In the genomic region with DNA sequence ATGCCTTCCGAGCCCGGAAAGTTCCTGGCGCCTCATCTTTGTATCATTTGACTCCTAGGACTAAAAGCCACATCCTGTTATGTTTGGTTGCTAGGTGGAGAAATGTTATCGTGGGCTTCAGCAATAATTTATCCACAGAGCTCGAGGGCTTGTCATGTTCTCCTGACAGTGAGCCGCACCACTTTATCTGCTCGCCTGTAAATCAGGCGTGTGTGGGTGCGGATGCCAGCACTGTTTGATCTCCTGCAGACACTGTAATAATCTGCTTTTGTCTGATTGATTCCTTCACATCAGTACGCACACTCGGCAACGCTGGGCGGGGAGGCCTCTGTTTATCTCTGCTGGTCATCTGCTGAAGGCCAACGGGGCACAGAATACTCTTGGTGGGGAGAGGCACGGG, we compare ENCODE assay signal across 11 mouse cellular contexts.
A peak's percentile ranks its signal among the peaks of the same experiment; 100 is the strongest.
DNase-seq lines count a peak whose midpoint lies in the region; ATAC-seq and TF ChIP-seq lines count a peak whose summit lies in the region.
"Had no signal": no experiment of that assay in that cellular context is flagged by ENCODE, and none has a peak within 500 bp of the region (broad histone marks: within the 10 kb centered on the region; RNA-seq: fewer than 3 reads in every experiment).

No protein-coding gene starts in this region.

- H3K27me3 ChIP-seq in heart, embryonic 16.5 days (ENCODE audit: control insufficient read depth, insufficient read depth, low read length), result peaks cover 5% of the 10 kb centered on the region; the same call in 1 of the 2 replicates
- H3K27me3 ChIP-seq in heart, embryonic 10.5 days (ENCODE audit: insufficient read depth, poor library complexity, severe bottlenecking), result 0 out of 2 replicates have a peak, but pooled peaks cover 11% of the 10 kb centered on the region
- no peaks in the 10 kb centered on the region for H3K27me3 ChIP-seq in neural tube, embryonic 11.5 days (ENCODE audit: control insufficient read depth, insufficient read depth, low read length)
- H3K27me3 ChIP-seq in kidney, postnatal 0 days (ENCODE audit: insufficient read depth, low read length), result no peaks in the 10 kb centered on the region
- H3K27me3 ChIP-seq in stomach, postnatal 0 days (ENCODE audit: control insufficient read depth, insufficient read depth, low read length), result no peaks in the 10 kb centered on the region
- H3K27me3 ChIP-seq: embryonic facial prominence, embryonic 15.5 days had no signal

- 24% methylated on average over 15 of the region's 15 CpGs for WGBS in heart, embryonic 16.5 days
- WGBS in heart, embryonic 10.5 days, result 39% methylated on average over 15 of the region's 15 CpGs
- WGBS in neural tube, embryonic 11.5 days, result 57% methylated on average over 15 of the region's 15 CpGs
- WGBS in kidney, postnatal 0 days, result 10% methylated on average over 15 of the region's 15 CpGs
- 23% methylated on average over 15 of the region's 15 CpGs for WGBS in stomach, postnatal 0 days

- H3K36me3 ChIP-seq in heart, embryonic 16.5 days (ENCODE audit: control insufficient read depth, insufficient read depth), result no peaks in the 10 kb centered on the region
- no peaks in the 10 kb centered on the region for H3K36me3 ChIP-seq in heart, embryonic 10.5 days
- no peaks in the 10 kb centered on the region for H3K36me3 ChIP-seq in neural tube, embryonic 11.5 days (ENCODE audit: control insufficient read depth, insufficient read depth, low read length)
- no peaks in the 10 kb centered on the region for H3K36me3 ChIP-seq in kidney, postnatal 0 days (ENCODE audit: insufficient read depth, low read length)
- no peaks in the 10 kb centered on the region for H3K36me3 ChIP-seq in stomach, postnatal 0 days (ENCODE audit: control insufficient read depth, insufficient read depth, low read length)
- H3K36me3 ChIP-seq: embryonic facial prominence, embryonic 15.5 days had no signal

- no peak for TF ChIP-seq CTCF in kidney, postnatal 0 days (IDR thresholded peaks at IDR 0.05; ENCODE audit: low read depth)
- no peak for TF ChIP-seq CTCF in stomach, postnatal 0 days (IDR thresholded peaks at IDR 0.05; ENCODE audit: low read depth)

- H3K4me1 ChIP-seq in heart, embryonic 16.5 days (ENCODE audit: control insufficient read depth, insufficient read depth, low read length), result peaks cover 5% of the 10 kb centered on the region
- H3K4me1 ChIP-seq in heart, embryonic 10.5 days, result peaks cover 13% of the 10 kb centered on the region
- peaks cover 5% of the 10 kb centered on the region; the same call in 1 of the 2 replicates for H3K4me1 ChIP-seq in neural tube, embryonic 11.5 days (ENCODE audit: control insufficient read depth, insufficient read depth, low read length)
- peaks cover 6% of the 10 kb centered on the region; the same call in 1 of the 2 replicates for H3K4me1 ChIP-seq in kidney, postnatal 0 days (replicated peaks; ENCODE audit: insufficient read depth, low read length)
- no peaks in the 10 kb centered on the region for H3K4me1 ChIP-seq in stomach, postnatal 0 days (replicated peaks; ENCODE audit: control insufficient read depth, insufficient read depth)
- H3K4me1 ChIP-seq: embryonic facial prominence, embryonic 15.5 days had no signal

- H3K4me2 ChIP-seq in heart, embryonic 16.5 days (ENCODE audit: low read depth, low read length), result peak overlapping the region; percentile 25; the same call in 1 of the 2 replicates
- H3K4me2 ChIP-seq in neural tube, embryonic 11.5 days (ENCODE audit: low read depth), result no peak overlapping the region
- H3K4me2 ChIP-seq in kidney, postnatal 0 days (ENCODE audit: low read length), result no peak overlapping the region
- no peak overlapping the region for H3K4me2 ChIP-seq in stomach, postnatal 0 days (replicated peaks; ENCODE audit: low read depth)
- H3K4me2 ChIP-seq: embryonic facial prominence, embryonic 15.5 days had no signal

- no peak overlapping the region for H3K27ac ChIP-seq in heart, embryonic 16.5 days (ENCODE audit: low read length)
- no peak overlapping the region for H3K27ac ChIP-seq in heart, embryonic 10.5 days
- 0 out of 2 replicates have a peak overlapping the region, but pooled peaks have one; percentile 34 for H3K27ac ChIP-seq in neural tube, embryonic 11.5 days (ENCODE audit: low read depth, low read length)
- no peak overlapping the region for H3K27ac ChIP-seq in kidney, postnatal 0 days
- no peak overlapping the region for H3K27ac ChIP-seq in stomach, postnatal 0 days (replicated peaks)
- H3K27ac ChIP-seq: embryonic facial prominence, embryonic 15.5 days had no signal

- DNase-seq in heart, embryonic 10.5 days (ENCODE audit: low spot score), result no peak
- DNase-seq in neural tube, embryonic 11.5 days (ENCODE audit: low spot score), result no peak
- no peak for DNase-seq in neural tube, embryonic 10.5 days (ENCODE audit: extremely low spot score, low spot score)
- DNase-seq in kidney, postnatal 0 days (ENCODE audit: low spot score), result peak; percentile 66
- peak; percentile 31 for DNase-seq in stomach, postnatal 0 days (ENCODE audit: low spot score)
- DNase-seq in spleen, postnatal 36 days (ENCODE audit: low spot score in 2 of 2), result no peak
- DNase-seq: cerebellum, adult 18-20 months; heart, postnatal 36 days; thymus, adult 2 months had no signal

- TF ChIP-seq EP300 in stomach, postnatal 0 days (optimal IDR thresholded peaks at IDR 0.05), result no peak

- no peak for ATAC-seq in heart, embryonic 16.5 days (replicated peaks; ENCODE audit: extremely low read depth, insufficient read depth, low FRiP score)
- ATAC-seq in neural tube, embryonic 11.5 days (ENCODE audit: insufficient read depth, low FRiP score, low TSS enrichment), result no peak
- no peak for ATAC-seq in kidney, postnatal 0 days (replicated peaks; ENCODE audit: low FRiP score, low read depth)
- peak; percentile 57; the same call in 1 of the 2 replicates for ATAC-seq in stomach, postnatal 0 days (ENCODE audit: low FRiP score, low TSS enrichment)

- H3K9ac ChIP-seq in heart, embryonic 16.5 days (ENCODE audit: low read length), result no peak overlapping the region
- no peak overlapping the region for H3K9ac ChIP-seq in neural tube, embryonic 11.5 days (ENCODE audit: low read length)
- H3K9ac ChIP-seq in kidney, postnatal 0 days (ENCODE audit: low read depth, low read length), result no peak overlapping the region
- no peak overlapping the region for H3K9ac ChIP-seq in stomach, postnatal 0 days (ENCODE audit: low read length)
- H3K9ac ChIP-seq: embryonic facial prominence, embryonic 15.5 days had no signal

- no peak overlapping the region for H3K4me3 ChIP-seq in heart, embryonic 16.5 days (ENCODE audit: low read length)
- no peak overlapping the region for H3K4me3 ChIP-seq in heart, embryonic 10.5 days
- no peak overlapping the region for H3K4me3 ChIP-seq in neural tube, embryonic 11.5 days (ENCODE audit: low read depth, low read length)
- H3K4me3 ChIP-seq in kidney, postnatal 0 days (replicated peaks; ENCODE audit: low read depth, low read length), result no peak overlapping the region
- no peak overlapping the region for H3K4me3 ChIP-seq in stomach, postnatal 0 days (ENCODE audit: low read depth, low read length)
- H3K4me3 ChIP-seq: embryonic facial prominence, embryonic 15.5 days had no signal

- no peaks in the 10 kb centered on the region for H3K9me3 ChIP-seq in heart, embryonic 16.5 days (replicated peaks; ENCODE audit: control insufficient read depth, low read length)
- H3K9me3 ChIP-seq in heart, embryonic 10.5 days, result no peaks in the 10 kb centered on the region
- no peaks in the 10 kb centered on the region; the same call in 1 of the 2 replicates for H3K9me3 ChIP-seq in neural tube, embryonic 11.5 days (ENCODE audit: control insufficient read depth, low read length)
- H3K9me3 ChIP-seq in kidney, postnatal 0 days (replicated peaks; ENCODE audit: low read length), result no peaks in the 10 kb centered on the region
- H3K9me3 ChIP-seq in stomach, postnatal 0 days (ENCODE audit: control insufficient read depth, low read length), result no peaks in the 10 kb centered on the region
- H3K9me3 ChIP-seq: embryonic facial prominence, embryonic 15.5 days had no signal

Comparison
In these comparisons a context has a peak if more than half of its experiments do, and no peak if none do; other contexts are left out.
1. DNase-seq: peak in kidney, postnatal 0 days (single experiment) and stomach, postnatal 0 days (single experiment); none in heart, embryonic 10.5 days (single experiment), neural tube, embryonic 11.5 days (single experiment), neural tube, embryonic 10.5 days (single experiment) and spleen, postnatal 36 days (0 of 2).